Mouse (Mus musculus): Measurements from ENCODE around the gene Cip2a. TPM values are rescaled to one million over a fixed set of nuclear protein-coding genes. Genes with fewer than 3 reads are reported as not detected.

Cip2a gene
- polyA plus RNA-seq (2012; rRNA removed), result 1.9 and 2.1 TPM in 2 replicates

DNA sequence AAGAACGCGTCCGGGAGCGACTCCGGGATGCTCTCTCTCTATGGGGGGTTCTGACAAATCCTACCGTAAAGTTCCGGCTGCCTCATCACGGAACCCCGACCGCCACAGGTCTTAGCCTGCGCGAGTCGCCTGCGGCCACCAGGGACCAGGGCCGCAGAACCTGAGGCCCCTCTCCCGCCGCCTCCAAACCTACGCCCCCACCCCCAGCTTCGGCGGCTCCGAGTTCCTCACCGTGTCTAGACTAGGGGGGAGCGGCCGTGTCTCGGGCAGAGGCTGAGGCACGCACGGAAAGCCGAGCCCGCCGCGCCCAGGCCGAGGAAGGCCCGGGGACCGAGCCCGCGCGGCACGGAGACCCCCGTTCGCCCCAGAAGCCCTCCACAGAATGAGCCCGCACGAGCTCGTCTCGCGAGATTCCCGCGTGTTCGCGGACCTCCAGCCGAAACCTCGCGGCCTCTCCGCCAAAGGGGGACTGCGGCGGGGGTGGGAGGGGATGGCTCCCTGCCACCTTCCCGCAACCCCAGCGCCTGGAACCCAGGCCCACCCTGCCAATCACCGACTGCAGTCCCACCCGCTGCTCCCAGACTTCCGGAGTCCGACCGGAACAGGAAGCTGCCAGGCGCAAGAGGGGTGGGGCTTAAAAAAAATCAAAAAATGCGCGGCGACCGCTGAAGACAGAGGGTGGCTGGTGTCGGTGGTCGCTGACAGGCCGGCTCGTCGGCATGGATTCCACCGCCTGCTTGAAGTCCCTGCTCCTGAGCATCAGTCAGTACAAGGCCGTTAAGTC is at the start of gene Cip2a, which contains the start of gene Dzip3:
Gene Cip2a, plus strand, starts transcription at position 627 of the 784 bp plus-strand sequence.
Gene Dzip3, minus strand, starts transcription at position 607 of the 784 bp plus-strand sequence.
- TF ChIP-seq POLR2A (IDR thresholded peaks at IDR 0.05; ENCODE audit: extremely low read depth, insufficient read depth, low read length) (peak; percentile 52; the same call in 1 of the 2 replicates), CTCF (IDR thresholded peaks at IDR 0.05; ENCODE audit: extremely low read depth, insufficient read depth, low read length) (no peak)
- peak within 1 kb of the TSS; percentile 65 for H3K27ac ChIP-seq (ENCODE audit: insufficient read depth, low read length)
- peaks cover 1% of the 10 kb centered on the region; the same call in 1 of the 2 replicates for H3K4me1 ChIP-seq (ENCODE audit: control insufficient read depth, insufficient read depth, low read length)
- peak within 1 kb of the TSS; percentile 59 for H3K4me3 ChIP-seq (ENCODE audit: insufficient read depth, low read length)

- Histone ChIP-seq H3K4me1 (ENCODE audit: control insufficient read depth, insufficient read depth, low read length) (no peaks in the 10 kb centered on the region), H3K27ac (ENCODE audit: insufficient read depth, low read length) (no peak overlapping the region), H3K4me3 (ENCODE audit: insufficient read depth, low read length) (no peak overlapping the region)
- no peak for TF ChIP-seq POLR2A (IDR thresholded peaks at IDR 0.05; ENCODE audit: extremely low read depth, insufficient read depth, low read length)
- no peak for TF ChIP-seq CTCF (IDR thresholded peaks at IDR 0.05; ENCODE audit: extremely low read depth, insufficient read depth, low read length)
Measured at GRCm38 (mm10) chr16:48972996-48973395, 21.0 kb upstream of the Cip2a start.

DNA sequence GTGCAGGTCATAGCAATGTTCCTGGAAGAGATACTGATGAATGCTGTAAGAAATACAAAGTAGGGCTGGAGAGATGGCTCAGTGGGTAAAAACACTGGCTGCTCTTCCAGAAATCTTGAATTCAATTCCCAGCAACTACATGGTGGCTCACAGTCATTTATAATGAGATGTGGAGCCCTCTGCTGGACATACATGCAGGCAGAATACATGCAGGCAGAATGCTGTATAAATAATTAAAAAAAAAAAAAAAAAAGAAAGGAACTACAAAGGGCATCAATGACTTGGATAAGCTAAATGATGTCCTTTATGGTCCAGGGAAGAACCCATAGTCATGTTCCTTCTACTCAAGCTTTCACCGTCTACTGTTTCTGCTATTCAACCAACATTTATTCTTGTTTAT is 20.4 kb upstream of the Cip2a start:
- no peak overlapping the region for H3K4me3 ChIP-seq (ENCODE audit: insufficient read depth, low read length)
- no peak overlapping the region for H3K27ac ChIP-seq (ENCODE audit: insufficient read depth, low read length)
- no peaks in the 10 kb centered on the region for H3K4me1 ChIP-seq (ENCODE audit: control insufficient read depth, insufficient read depth, low read length)
- TF ChIP-seq POLR2A (IDR thresholded peaks at IDR 0.05; ENCODE audit: extremely low read depth, insufficient read depth, low read length) (no peak), CTCF (IDR thresholded peaks at IDR 0.05; ENCODE audit: extremely low read depth, insufficient read depth, low read length) (no peak)

DNA sequence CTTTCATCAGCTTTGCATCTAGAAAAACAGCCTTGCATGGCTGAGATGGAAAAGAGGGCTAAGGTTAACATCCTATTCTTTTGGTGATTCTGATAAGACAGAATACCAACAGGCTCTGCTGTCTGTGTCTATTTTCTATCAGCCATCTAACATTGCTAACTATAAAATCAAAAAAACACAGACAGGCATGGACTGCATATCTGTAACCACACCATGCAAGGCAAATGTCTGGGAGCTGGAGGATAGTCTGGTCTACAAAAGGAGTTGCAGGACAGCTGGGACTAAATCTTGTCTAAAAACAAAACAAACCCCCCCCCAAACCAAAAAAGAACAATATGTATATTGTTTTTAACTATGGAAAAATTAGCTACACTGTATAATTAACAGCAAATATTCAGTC is 14.0 kb upstream of the Cip2a start:
- Histone ChIP-seq H3K4me1 (ENCODE audit: control insufficient read depth, insufficient read depth, low read length) (no peaks in the 10 kb centered on the region), H3K27ac (ENCODE audit: insufficient read depth, low read length) (no peak overlapping the region), H3K4me3 (ENCODE audit: insufficient read depth, low read length) (no peak overlapping the region)
- TF ChIP-seq CTCF (IDR thresholded peaks at IDR 0.05; ENCODE audit: extremely low read depth, insufficient read depth, low read length), result no peak
- TF ChIP-seq POLR2A (IDR thresholded peaks at IDR 0.05; ENCODE audit: extremely low read depth, insufficient read depth, low read length), result no peak

DNA sequence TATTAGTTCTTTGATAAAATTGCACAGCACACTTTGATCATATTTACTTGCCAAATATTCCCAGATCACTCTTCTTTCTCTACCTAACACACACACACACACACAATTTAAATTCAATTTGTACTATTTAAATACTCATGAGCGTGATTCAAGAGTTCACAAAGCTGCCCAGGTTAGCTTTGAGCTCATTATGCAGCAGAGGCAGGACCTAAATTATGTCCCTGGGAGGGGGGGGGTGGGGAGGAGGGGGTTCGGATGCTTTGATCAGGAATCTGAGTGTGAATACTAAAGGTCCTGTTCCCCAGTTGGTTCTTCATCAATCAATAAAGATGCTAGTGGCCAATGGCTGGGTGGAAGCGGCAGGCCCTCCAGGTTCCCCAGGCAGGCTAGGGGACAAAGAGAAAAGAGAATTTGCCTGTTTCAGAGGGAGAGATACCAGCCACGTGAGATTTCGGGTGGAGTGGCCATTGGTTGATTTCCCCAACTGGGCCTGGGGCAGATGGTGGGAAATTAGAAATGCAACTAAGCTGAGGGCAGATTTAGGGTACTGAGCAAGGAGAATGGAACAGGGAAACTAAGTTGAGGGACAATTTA is 8.9 kb upstream of the Cip2a start:
- TF ChIP-seq CTCF (IDR thresholded peaks at IDR 0.05; ENCODE audit: extremely low read depth, insufficient read depth, low read length) (no peak), POLR2A (IDR thresholded peaks at IDR 0.05; ENCODE audit: extremely low read depth, insufficient read depth, low read length) (no peak)
- Histone ChIP-seq H3K4me1 (ENCODE audit: control insufficient read depth, insufficient read depth, low read length) (no peaks in the 10 kb centered on the region), H3K4me3 (ENCODE audit: insufficient read depth, low read length) (no peak overlapping the region), H3K27ac (ENCODE audit: insufficient read depth, low read length) (no peak overlapping the region)

DNA sequence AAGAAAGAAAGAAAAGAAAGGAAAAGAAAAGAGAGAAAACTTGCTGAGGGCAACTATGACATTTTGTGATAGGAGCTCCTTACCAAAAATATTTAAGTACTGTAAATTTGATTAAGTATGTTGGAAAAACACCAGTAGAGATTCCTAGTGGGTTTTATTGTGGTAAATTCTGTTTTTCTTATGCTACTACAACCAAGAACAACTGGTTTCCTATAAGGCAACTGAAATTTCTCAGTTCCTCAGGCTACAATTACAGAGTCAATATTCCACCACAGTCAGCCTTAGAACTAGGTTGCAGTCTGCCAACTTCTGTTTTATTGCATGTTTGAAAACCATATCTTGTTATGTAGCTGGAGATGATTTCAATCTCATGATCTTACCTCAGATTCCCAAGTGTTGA is 4.3 kb upstream of the Cip2a start:
- TF ChIP-seq POLR2A (IDR thresholded peaks at IDR 0.05; ENCODE audit: extremely low read depth, insufficient read depth, low read length) (no peak), CTCF (IDR thresholded peaks at IDR 0.05; ENCODE audit: extremely low read depth, insufficient read depth, low read length) (no peak)

DNA sequence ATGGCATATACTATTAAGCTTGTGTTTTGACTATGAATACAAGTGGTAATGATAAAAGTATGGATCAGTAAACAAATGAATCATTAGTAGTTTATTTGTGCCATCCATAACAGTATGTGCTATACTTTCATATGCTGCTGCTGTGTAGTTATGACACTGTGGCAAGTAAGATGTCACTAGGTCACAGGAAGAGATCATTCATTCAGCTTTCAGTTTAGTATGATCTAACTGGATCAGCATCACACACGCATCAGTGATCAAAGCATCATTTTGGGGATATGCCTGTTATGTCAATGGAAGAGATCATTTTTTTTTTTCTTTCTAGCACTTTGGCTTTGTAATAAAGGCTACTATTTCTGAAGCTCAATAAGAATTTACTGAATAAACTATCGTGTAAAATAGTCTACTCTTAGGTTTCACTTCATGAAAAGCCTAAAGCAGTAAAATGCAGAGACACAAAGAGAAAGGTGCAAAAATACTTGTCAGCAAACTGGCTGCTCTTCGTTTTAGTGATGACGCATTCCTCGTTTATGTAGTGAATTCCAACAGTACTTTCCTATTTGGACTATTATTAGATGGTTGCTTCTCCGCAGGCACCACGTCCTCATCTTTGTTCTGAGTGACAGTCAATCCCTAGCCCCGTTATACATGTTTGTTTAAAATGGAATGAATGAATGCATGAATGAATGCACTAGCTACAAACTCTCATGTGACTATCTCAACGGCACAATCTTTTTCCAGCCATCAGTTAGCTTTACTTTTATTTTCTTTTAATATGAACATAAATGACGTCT is 1.4 kb upstream of the Cip2a start:
- H3K27ac ChIP-seq (ENCODE audit: insufficient read depth, low read length), result no peak overlapping the region
- no peak for TF ChIP-seq CTCF (IDR thresholded peaks at IDR 0.05; ENCODE audit: extremely low read depth, insufficient read depth, low read length)
- TF ChIP-seq POLR2A (IDR thresholded peaks at IDR 0.05; ENCODE audit: extremely low read depth, insufficient read depth, low read length), result no peak
- H3K4me1 ChIP-seq (ENCODE audit: control insufficient read depth, insufficient read depth, low read length), result peaks cover 1% of the 10 kb centered on the region; the same call in 1 of the 2 replicates
- peak overlapping the region; percentile 59 for H3K4me3 ChIP-seq (ENCODE audit: insufficient read depth, low read length)

More for the DNA sequence above, 4.3 kb upstream of the Cip2a start:
- Histone ChIP-seq H3K27ac (ENCODE audit: insufficient read depth, low read length) (no peak overlapping the region), H3K4me3 (ENCODE audit: insufficient read depth, low read length) (no peak overlapping the region), H3K4me1 (ENCODE audit: control insufficient read depth, insufficient read depth, low read length) (peaks cover 1% of the 10 kb centered on the region; the same call in 1 of the 2 replicates)

- no peak for TF ChIP-seq POLR2A (IDR thresholded peaks at IDR 0.05; ENCODE audit: extremely low read depth, insufficient read depth, low read length)
- TF ChIP-seq CTCF (IDR thresholded peaks at IDR 0.05; ENCODE audit: extremely low read depth, insufficient read depth, low read length), result no peak
- peaks cover 1% of the 10 kb centered on the region; the same call in 1 of the 2 replicates for H3K4me1 ChIP-seq (ENCODE audit: control insufficient read depth, insufficient read depth, low read length)
- peak overlapping the region; percentile 59 for H3K4me3 ChIP-seq (ENCODE audit: insufficient read depth, low read length)
- H3K27ac ChIP-seq (ENCODE audit: insufficient read depth, low read length), result peak overlapping the region; percentile 65; the same call in 1 of the 2 replicates
Measured at GRCm38 (mm10) chr16:48993231-48993558, 790 bp upstream of the Cip2a start.

GRCm38 (mm10) chr16:48994343-48994693 is 333 bp downstream of the Cip2a start:
- TF ChIP-seq CTCF (IDR thresholded peaks at IDR 0.05; ENCODE audit: extremely low read depth, insufficient read depth, low read length) (no peak), POLR2A (IDR thresholded peaks at IDR 0.05; ENCODE audit: extremely low read depth, insufficient read depth, low read length) (no peak)
- Histone ChIP-seq H3K27ac (ENCODE audit: insufficient read depth, low read length) (no peak overlapping the region), H3K4me3 (ENCODE audit: insufficient read depth, low read length) (peak overlapping the region; percentile 59), H3K4me1 (ENCODE audit: control insufficient read depth, insufficient read depth, low read length) (peaks cover 1% of the 10 kb centered on the region; the same call in 1 of the 2 replicates)

Data from cortical plate, adult 2 months (tissue).